Mouse (Mus musculus): ENCODE data around the gene Grid2.

- TF ChIP-seq CTCF (IDR thresholded peaks at IDR 0.05; ENCODE audit: low read depth): no peak
- TF ChIP-seq EP300 (optimal IDR thresholded peaks at IDR 0.05): no peak
These were observed 1049.2 kb downstream of the Grid2 start for GRCm38 (mm10) chr6:64304709-64305476.

All from stomach, postnatal 0 days (tissue).